Mouse (Mus musculus): ENCODE data around the gene Gm8094. TPM values are rescaled to one million over a fixed set of nuclear protein-coding genes. Genes with fewer than 3 reads are reported as not detected.
"Not testable (repeated sequence)": the region's sequence is repeated elsewhere in the genome, so short reads cannot be mapped to it uniquely, and the experiment has no call there.

Gene Gm8094
- 1.9 and 2.6 TPM in 2 replicates for polyA plus RNA-seq (2012; rRNA removed)

DNA sequence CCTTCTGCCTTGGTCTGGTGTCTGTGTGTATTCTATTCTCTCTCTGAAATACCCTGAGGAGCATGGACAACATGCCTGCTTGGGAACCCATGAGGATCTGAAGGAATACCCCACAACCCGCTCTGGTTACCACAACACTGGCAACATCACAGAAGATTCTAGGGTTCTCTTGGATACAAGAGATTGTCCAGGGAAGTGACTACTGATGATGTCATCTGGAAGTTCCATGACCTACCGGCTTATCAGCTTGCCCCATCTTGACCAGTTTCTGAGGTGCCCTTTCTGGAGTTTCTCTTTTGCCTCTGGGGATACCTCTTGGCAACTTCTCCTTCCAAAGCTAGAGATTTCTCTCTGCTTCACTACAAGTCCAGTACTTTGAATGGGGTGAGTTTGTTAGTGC is at the start of gene Gm8094:
TSS of gene Gm8094 (minus strand) at position 101 of the 400 bp plus-strand sequence.
- H3K27me3 ChIP-seq (ENCODE audit: control insufficient read depth, insufficient read depth, low read length); H3K4me1 ChIP-seq (ENCODE audit: control insufficient read depth, insufficient read depth, low read length); H3K27ac ChIP-seq (ENCODE audit: control insufficient read depth, insufficient read depth, low read depth, low read length); H3K36me3 ChIP-seq (ENCODE audit: control insufficient read depth, insufficient read depth, low read length): not testable (repeated sequence)
- H3K4me3 ChIP-seq (ENCODE audit: control insufficient read depth, low read depth, low read length): peak within 1 kb of the TSS; percentile 49

DNA sequence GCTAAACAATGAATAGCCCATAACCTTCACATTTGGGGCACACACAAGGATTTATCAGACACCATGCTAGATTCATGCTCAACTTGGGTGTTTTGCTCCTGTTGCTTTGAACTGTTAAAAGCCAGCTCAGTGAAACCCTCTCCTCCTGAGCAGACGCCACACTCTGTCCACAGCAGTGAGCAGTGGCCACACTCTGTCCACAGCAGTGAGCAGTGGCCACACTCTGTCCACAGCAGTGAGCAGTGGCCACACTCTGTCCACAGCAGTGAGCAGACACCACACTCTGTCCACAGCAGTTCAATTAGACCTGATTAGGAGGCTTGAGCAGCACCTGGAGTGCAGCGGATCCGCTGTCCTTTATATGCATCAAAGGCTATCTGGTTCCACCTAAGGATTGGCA is 43.2 kb upstream of the Gm8094 start:
- H3K4me3 ChIP-seq (ENCODE audit: control insufficient read depth, low read depth, low read length); H3K4me1 ChIP-seq (ENCODE audit: control insufficient read depth, insufficient read depth, low read length); H3K36me3 ChIP-seq (ENCODE audit: control insufficient read depth, insufficient read depth, low read length); H3K27ac ChIP-seq (ENCODE audit: control insufficient read depth, insufficient read depth, low read depth, low read length); H3K27me3 ChIP-seq (ENCODE audit: control insufficient read depth, insufficient read depth, low read length): not testable (repeated sequence)

DNA sequence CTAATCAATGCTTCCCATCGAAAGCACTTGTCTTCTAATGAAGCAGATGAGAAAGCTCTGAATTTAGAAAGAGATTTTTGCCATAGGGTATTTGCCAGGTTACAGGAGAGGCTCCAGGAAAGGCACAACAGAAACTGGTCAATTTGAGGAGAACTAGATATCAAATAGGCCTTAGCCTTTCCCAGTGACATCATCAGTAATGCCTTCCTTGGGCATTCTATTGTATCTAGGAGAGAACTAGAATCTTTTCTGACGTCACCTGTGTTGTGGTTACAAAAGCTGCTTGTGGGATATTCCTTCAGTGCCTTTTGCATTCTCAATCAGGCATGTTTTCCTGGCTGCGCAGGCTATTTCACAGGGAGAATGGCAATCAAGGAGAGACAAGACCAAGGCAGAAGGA is 23.9 kb upstream of the Gm8094 start, which contains the start of gene Gm8104:
TSS of gene Gm8104 (plus strand) at position 301 of the 400 bp plus-strand sequence.
- H3K27ac ChIP-seq (ENCODE audit: control insufficient read depth, insufficient read depth, low read depth, low read length); H3K4me3 ChIP-seq (ENCODE audit: control insufficient read depth, low read depth, low read length); H3K27me3 ChIP-seq (ENCODE audit: control insufficient read depth, insufficient read depth, low read length): not testable (repeated sequence)

DNA sequence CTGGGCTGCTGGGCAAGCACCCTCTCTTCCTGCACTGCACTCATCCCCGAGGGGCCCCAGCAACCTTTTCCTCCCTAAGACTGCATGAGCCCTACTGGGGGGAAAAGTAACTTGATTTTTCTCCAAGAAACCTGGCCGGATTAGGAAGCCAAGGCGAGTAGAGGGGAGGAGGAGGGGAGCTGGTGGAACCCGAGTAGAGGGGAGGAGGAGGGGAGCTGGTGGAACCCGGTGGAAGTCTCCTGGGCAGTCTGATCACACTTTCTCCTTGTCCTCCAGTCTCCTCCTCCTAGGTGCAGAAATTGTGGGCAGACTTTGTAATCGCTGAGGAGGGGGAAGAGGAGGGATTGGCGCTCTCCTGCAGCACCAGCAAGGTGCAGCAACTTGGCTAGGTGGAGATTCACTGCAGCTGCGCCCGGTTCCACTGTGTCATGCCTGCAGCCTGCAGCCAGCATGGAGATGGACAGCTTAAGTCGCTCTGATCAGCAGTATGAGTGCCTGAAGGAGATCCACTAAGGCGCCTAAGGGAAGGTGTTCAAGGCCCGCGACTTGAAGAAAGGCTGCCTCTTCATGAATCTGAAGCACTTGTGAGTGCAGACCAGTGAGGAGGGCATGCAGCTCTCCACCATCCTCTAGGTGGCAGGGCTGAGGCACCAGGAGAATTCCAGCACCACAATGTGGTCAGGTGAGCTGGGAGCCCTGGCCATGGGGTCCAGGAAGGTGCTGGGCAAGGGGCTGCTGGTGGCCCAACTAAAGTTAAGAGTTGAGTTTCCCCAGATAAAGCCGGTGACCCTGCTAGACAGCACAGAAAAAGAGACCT is 12.9 kb upstream of the Gm8094 start:
- H3K4me3 ChIP-seq (ENCODE audit: control insufficient read depth, low read depth, low read length); H3K27me3 ChIP-seq (ENCODE audit: control insufficient read depth, insufficient read depth, low read length); H3K4me1 ChIP-seq (ENCODE audit: control insufficient read depth, insufficient read depth, low read length); H3K36me3 ChIP-seq (ENCODE audit: control insufficient read depth, insufficient read depth, low read length); H3K27ac ChIP-seq (ENCODE audit: control insufficient read depth, insufficient read depth, low read depth, low read length): not testable (repeated sequence)

More for the DNA sequence above, 23.9 kb upstream of the Gm8094 start, which contains the start of gene Gm8104:
- H3K36me3 ChIP-seq (ENCODE audit: control insufficient read depth, insufficient read depth, low read length); H3K4me1 ChIP-seq (ENCODE audit: control insufficient read depth, insufficient read depth, low read length): not testable (repeated sequence)

DNA sequence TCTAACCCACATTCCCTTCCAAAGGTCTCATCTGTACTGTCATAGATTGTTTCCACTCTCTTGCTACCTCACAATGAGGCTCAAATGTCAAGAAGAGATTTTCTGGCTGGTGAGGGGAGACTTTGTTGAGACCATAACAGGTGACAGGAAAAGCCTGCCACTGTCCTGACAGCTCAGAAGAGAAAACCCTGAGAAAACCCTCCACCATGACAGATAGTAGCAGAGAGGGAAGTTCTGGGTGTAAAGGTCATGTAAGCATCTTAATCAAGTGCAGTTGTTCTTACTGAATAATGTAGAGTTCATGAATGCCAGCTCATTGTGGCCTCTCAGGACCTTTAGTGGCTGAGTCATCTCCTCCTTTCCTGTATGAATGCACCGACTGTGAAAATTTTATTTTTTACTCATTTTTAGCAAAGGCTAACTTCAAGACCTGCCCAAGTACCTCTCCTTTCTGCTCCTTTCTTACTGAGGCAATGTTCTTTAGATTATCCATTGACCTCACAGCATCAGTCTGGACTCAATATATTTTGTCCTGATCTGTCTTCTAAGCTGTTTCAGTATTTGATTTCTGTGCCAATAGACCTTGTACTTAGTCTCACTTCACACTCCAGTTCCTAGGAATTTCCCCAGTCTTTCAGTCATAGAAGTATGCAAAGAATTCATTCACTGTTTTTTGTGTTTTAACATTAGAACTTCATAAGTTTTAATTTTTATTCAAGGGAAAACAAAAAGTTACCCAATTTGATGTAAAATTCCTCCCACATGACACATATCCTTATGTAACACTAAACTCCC is 8.7 kb upstream of the Gm8094 start:
- not testable (repeated sequence) for H3K4me3 ChIP-seq (ENCODE audit: control insufficient read depth, low read depth, low read length); H3K36me3 ChIP-seq (ENCODE audit: control insufficient read depth, insufficient read depth, low read length); H3K27me3 ChIP-seq (ENCODE audit: control insufficient read depth, insufficient read depth, low read length); H3K4me1 ChIP-seq (ENCODE audit: control insufficient read depth, insufficient read depth, low read length); H3K27ac ChIP-seq (ENCODE audit: control insufficient read depth, insufficient read depth, low read depth, low read length)

DNA sequence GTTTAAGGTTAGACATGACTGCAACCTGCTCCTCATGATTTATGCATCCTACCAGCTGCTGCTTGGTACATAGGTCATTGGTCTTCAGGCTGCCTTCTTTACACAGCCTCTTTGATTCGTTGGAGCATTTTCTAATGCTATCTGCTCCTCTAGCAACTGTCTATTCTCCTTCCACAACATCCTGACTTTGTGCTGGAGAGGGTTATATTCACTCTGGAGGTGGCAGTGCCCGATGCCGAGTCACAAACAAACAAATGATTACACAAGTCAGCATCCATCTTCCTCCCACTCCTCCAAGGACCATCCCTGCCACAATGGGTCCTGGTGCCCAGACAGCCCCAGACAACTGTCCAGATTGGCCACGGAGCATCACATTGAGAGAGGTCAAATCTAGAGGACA is 16.3 kb downstream of the Gm8094 start:
- not testable (repeated sequence) for H3K27me3 ChIP-seq (ENCODE audit: control insufficient read depth, insufficient read depth, low read length)

DNA sequence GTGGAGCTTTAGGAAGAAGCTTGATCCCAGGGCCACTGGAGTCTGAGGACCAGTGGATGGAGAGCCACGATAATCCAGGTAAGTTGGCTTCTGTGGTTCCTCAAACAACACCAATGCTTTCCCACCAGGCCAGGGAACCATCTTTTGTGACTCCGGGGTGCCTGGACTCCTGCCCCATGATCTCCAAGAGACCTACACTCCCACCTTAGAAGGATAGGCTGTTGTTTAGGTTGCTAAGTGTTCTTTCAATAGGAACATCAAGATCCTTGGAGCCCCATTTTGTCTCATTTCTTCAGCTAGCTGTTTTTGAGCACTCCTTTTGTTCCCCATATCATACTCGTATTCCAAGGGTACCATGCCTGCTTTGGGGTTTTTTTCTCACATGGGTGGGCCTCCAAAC is 18.4 kb downstream of the Gm8094 start:
- H3K36me3 ChIP-seq (ENCODE audit: control insufficient read depth, insufficient read depth, low read length); H3K27me3 ChIP-seq (ENCODE audit: control insufficient read depth, insufficient read depth, low read length); H3K4me3 ChIP-seq (ENCODE audit: control insufficient read depth, low read depth, low read length); H3K27ac ChIP-seq (ENCODE audit: control insufficient read depth, insufficient read depth, low read depth, low read length); H3K4me1 ChIP-seq (ENCODE audit: control insufficient read depth, insufficient read depth, low read length): not testable (repeated sequence)

More for the DNA sequence above, 16.3 kb downstream of the Gm8094 start:
- not testable (repeated sequence) for H3K27ac ChIP-seq (ENCODE audit: control insufficient read depth, insufficient read depth, low read depth, low read length); H3K36me3 ChIP-seq (ENCODE audit: control insufficient read depth, insufficient read depth, low read length); H3K4me1 ChIP-seq (ENCODE audit: control insufficient read depth, insufficient read depth, low read length); H3K4me3 ChIP-seq (ENCODE audit: control insufficient read depth, low read depth, low read length)

Other genes with a start within 250 kb of the Gm8094 start
- gene Gm21977, start 223.2 kb downstream of the Gm8094 start, polyA plus RNA-seq (2012; rRNA removed): 0.61 and 0.64 TPM in 2 replicates
- 0.16 and 0.26 TPM in 2 replicates for gene Gm8082, start 83.0 kb downstream of the Gm8094 start, polyA plus RNA-seq (2012; rRNA removed)
- 11.4 and 20.4 TPM in 2 replicates for gene Gm10376, start 61.0 kb downstream of the Gm8094 start, polyA plus RNA-seq (2012; rRNA removed)
- gene Gm8104, start 24.0 kb upstream of the Gm8094 start, polyA plus RNA-seq (2012; rRNA removed): 0.64 and 0.98 TPM in 2 replicates
- 0.56 and 0.60 TPM in 2 replicates for gene Gm7233, start 103.2 kb upstream of the Gm8094 start, polyA plus RNA-seq (2012; rRNA removed)
- 0.23 and 0.44 TPM in 2 replicates for gene Gm8122, start 158.7 kb upstream of the Gm8094 start, polyA plus RNA-seq (2012; rRNA removed)
- gene Gm8126, start 182.0 kb upstream of the Gm8094 start, polyA plus RNA-seq (2012; rRNA removed): 3.4 and 5.2 TPM in 2 replicates
- gene Gm9732, start 198.4 kb upstream of the Gm8094 start, polyA plus RNA-seq (2012; rRNA removed): 4.6 and 5.0 TPM in 2 replicates
- 2.8 and 3.5 TPM in 2 replicates for gene Gm8127, start 217.2 kb upstream of the Gm8094 start, polyA plus RNA-seq (2012; rRNA removed)

All from testis, adult 2 months (tissue).